Mouse (Mus musculus) bone marrow macrophage, adult 2 months (primary cell): ENCODE measurements around the gene Saxo2. TPM values are rescaled to one million over a fixed set of nuclear protein-coding genes. Genes with fewer than 3 reads are reported as not detected.

Source experiments
- H3K27ac ChIP-seq: 2 replicates; pipeline ENCODE4 v1.5.1; 2012; ENCODE audit warnings: low read depth, low read length; ENCODE audit not compliant: insufficient read depth
- H3K4me1 ChIP-seq: 2 replicates; pipeline ENCODE4 v1.6.1; 2012; ENCODE audit warnings: low read length; ENCODE audit not compliant: control insufficient read depth, insufficient read depth
- H3K4me3 ChIP-seq: 2 replicates; pipeline ENCODE4 v1.5.1; 2012; ENCODE audit warnings: mild to moderate bottlenecking, low read length, moderate library complexity; ENCODE audit not compliant: insufficient read depth
- CTCF ChIP-seq: IDR thresholded peaks from 2 replicates; pipeline ENCODE4 v1.5.1; 2012; ENCODE audit warnings: low read depth, mild to moderate bottlenecking, low read length, moderate library complexity
- POLR2A ChIP-seq: IDR thresholded peaks from 2 replicates; pipeline ENCODE4 v1.6.1; 2012; ENCODE audit warnings: mild to moderate bottlenecking, low read depth, low read length, borderline replicate concordance
- polyA plus RNA-seq: library from polyadenylated mRNA; stranded (reverse); fragments of >200 nt; gene quantifications from 2 replicates; pipeline ENCODE4 v1.2.4, GENCODE M21; 2012; ENCODE audit not compliant: missing spikeins, insufficient read depth, insufficient read length

The Saxo2 gene
- polyA plus RNA-seq, 1 experiment, result 0.67 TPM

GRCm38 (mm10) chr7:82647183-82647582 is 1.1 kb downstream of the Saxo2 start:
- no peak overlapping the region for H3K27ac ChIP-seq

GRCm38 (mm10) chr7:82625342-82625741 is 23.0 kb downstream of the Saxo2 start:
- TF ChIP-seq CTCF, result no peak
- TF ChIP-seq POLR2A, result no peak
- Histone ChIP-seq H3K4me3 (no peak overlapping the region), H3K27ac (no peak overlapping the region), H3K4me1 (no peaks in the 10 kb centered on the region)

More at GRCm38 (mm10) chr7:82647183-82647582, 1.1 kb downstream of the Saxo2 start:
- TF ChIP-seq CTCF (no peak), POLR2A (no peak)
- Histone ChIP-seq H3K4me1 (peaks cover 9% of the 10 kb centered on the region), H3K4me3 (no peak overlapping the region)

GRCm38 (mm10) chr7:82609629-82610028 is 38.7 kb downstream of the Saxo2 start:
- TF ChIP-seq POLR2A (no peak), CTCF (no peak)
- no peaks in the 10 kb centered on the region for H3K4me1 ChIP-seq
- H3K27ac ChIP-seq, result no peak overlapping the region
- H3K4me3 ChIP-seq, result no peak overlapping the region

- H3K27ac ChIP-seq, result no peak overlapping the region
- H3K4me1 ChIP-seq, result no peaks in the 10 kb centered on the region
- no peak overlapping the region for H3K4me3 ChIP-seq
- no peak for TF ChIP-seq POLR2A
- no peak for TF ChIP-seq CTCF
Measured at GRCm38 (mm10) chr7:82605425-82605824, 42.9 kb downstream of the Saxo2 start.

- TF ChIP-seq CTCF, result no peak
- no peak for TF ChIP-seq POLR2A
- no peak overlapping the region for H3K4me3 ChIP-seq
- H3K4me1 ChIP-seq, result no peaks in the 10 kb centered on the region
- H3K27ac ChIP-seq, result no peak overlapping the region
Measured at GRCm38 (mm10) chr7:82602008-82602407, 46.3 kb downstream of the Saxo2 start.

GRCm38 (mm10) chr7:82590931-82591330 is 57.4 kb downstream of the Saxo2 start:
- Histone ChIP-seq H3K4me3 (no peak overlapping the region), H3K27ac (no peak overlapping the region), H3K4me1 (no peaks in the 10 kb centered on the region)
- TF ChIP-seq POLR2A (no peak), CTCF (no peak)

Other genes with a start within 250 kb of the Saxo2 start
- gene Efl1, start 86 bp upstream of the Saxo2 start, polyA plus RNA-seq, result 10.3 and 11.9 TPM in 2 replicates
- 6.8 and 7.8 TPM in 2 replicates for gene Mex3b, start 218.8 kb upstream of the Saxo2 start, polyA plus RNA-seq